In genomic region chr9:45084556-45084955, GRCm38 (mm10) we compare ENCODE assay signal across 23 mouse cellular contexts. TPM values are rescaled to one million over a fixed set of nuclear protein-coding genes. Genes with fewer than 3 reads are reported as not detected.
DNase-seq lines count a peak whose midpoint lies in the region; ATAC-seq and TF ChIP-seq lines count a peak whose summit lies in the region.
"Had no signal": no experiment of that assay in that cellular context is flagged by ENCODE, and none has a peak within 500 bp of the region (broad histone marks: within the 10 kb centered on the region; RNA-seq: fewer than 3 reads in every experiment).

No protein-coding gene starts in this region.

- no peak overlapping the region for H3K4me3 ChIP-seq in lung, postnatal 0 days (ENCODE audit: low read depth, low read length)
- H3K4me3 ChIP-seq in small intestine, adult 2 months (ENCODE audit: low read depth, low read length): no peak overlapping the region
- no peak overlapping the region for H3K4me3 ChIP-seq in hindbrain, embryonic 16.5 days (ENCODE audit: low read length)
- H3K4me3 ChIP-seq: embryonic facial prominence, embryonic 12.5 days; erythroblast, embryonic 14.5 days; hindbrain, embryonic 13.5 days; limb, embryonic 10.5 days; midbrain, embryonic 15.5 days had no signal

- no peaks in the 10 kb centered on the region for H3K36me3 ChIP-seq in lung, postnatal 0 days (ENCODE audit: insufficient read depth, low read length)
- H3K36me3 ChIP-seq in small intestine, adult 2 months (ENCODE audit: control insufficient read depth, insufficient read depth, low read length): 0 out of 2 replicates have a peak, but pooled peaks cover 1% of the 10 kb centered on the region
- no peaks in the 10 kb centered on the region for H3K36me3 ChIP-seq in hindbrain, embryonic 16.5 days (ENCODE audit: control insufficient read depth, insufficient read depth, low read length)
- H3K36me3 ChIP-seq: embryonic facial prominence, embryonic 12.5 days; hindbrain, embryonic 13.5 days; limb, embryonic 10.5 days; midbrain, embryonic 15.5 days had no signal

- H3K4me2 ChIP-seq in lung, postnatal 0 days (replicated peaks; ENCODE audit: low read depth, low read length): no peak overlapping the region
- no peak overlapping the region for H3K4me2 ChIP-seq in hindbrain, embryonic 16.5 days (ENCODE audit: low read length)
- H3K4me2 ChIP-seq: embryonic facial prominence, embryonic 12.5 days; heart, embryonic 11.5 days; hindbrain, embryonic 13.5 days; liver, embryonic 11.5 days; midbrain, embryonic 15.5 days had no signal

- DNase-seq in cerebellum, adult 9-11 months: peak; percentile 38
- DNase-seq in cerebellum, postnatal 10 days: no peak
- DNase-seq in lung, postnatal 0 days (ENCODE audit: low spot score): peak; percentile 14
- DNase-seq in lung, adult 18-20 months: no peak
- DNase-seq: gastrocnemius, postnatal 25 days; kidney, adult 9 months; kidney, postnatal 25 days; thymus, postnatal 36 days had no signal

- no peak for TF ChIP-seq POLR2A in small intestine, adult 2 months (IDR thresholded peaks at IDR 0.05; ENCODE audit: low read depth, low read length)

- no peaks in the 10 kb centered on the region for H3K9me3 ChIP-seq in lung, postnatal 0 days (ENCODE audit: low read length)
- no peaks in the 10 kb centered on the region for H3K9me3 ChIP-seq in hindbrain, embryonic 16.5 days (ENCODE audit: control insufficient read depth, low read length)
- H3K9me3 ChIP-seq: embryonic facial prominence, embryonic 12.5 days; hindbrain, embryonic 13.5 days; limb, embryonic 10.5 days; midbrain, embryonic 15.5 days had no signal

- 51% methylated on average over 5 of the region's 5 CpGs for WGBS in lung, postnatal 0 days
- 71% methylated on average over 5 of the region's 5 CpGs for whole genome bisulfite sequencing in small intestine, adult 2 months
- 79% methylated on average over 5 of the region's 5 CpGs for WGBS in hindbrain, embryonic 16.5 days

- TF ChIP-seq EP300 in lung, postnatal 0 days (IDR thresholded peaks at IDR 0.05): no peak

- no peak for ATAC-seq in lung, postnatal 0 days
- ATAC-seq in common myeloid progenitor, adult 5-6 weeks (replicated peaks; ENCODE audit: low read depth, poor library complexity, severe bottlenecking): peak; percentile 74
- ATAC-seq in hindbrain, embryonic 16.5 days: no peak
- ATAC-seq: forebrain, embryonic 14.5 days; midbrain, embryonic 15.5 days had no signal

- no peak overlapping the region for H3K9ac ChIP-seq in lung, postnatal 0 days (replicated peaks; ENCODE audit: low read depth)
- H3K9ac ChIP-seq in hindbrain, embryonic 16.5 days (ENCODE audit: low read depth, low read length): no peak overlapping the region
- H3K9ac ChIP-seq: embryonic facial prominence, embryonic 12.5 days; hindbrain, embryonic 13.5 days; midbrain, embryonic 15.5 days had no signal

- no peaks in the 10 kb centered on the region for H3K4me1 ChIP-seq in lung, postnatal 0 days (ENCODE audit: insufficient read depth, low read depth, low read length)
- no peaks in the 10 kb centered on the region for H3K4me1 ChIP-seq in small intestine, adult 2 months (ENCODE audit: control insufficient read depth, insufficient read depth, insufficient read length, low read length)
- H3K4me1 ChIP-seq in hindbrain, embryonic 16.5 days (ENCODE audit: control insufficient read depth, insufficient read depth, low read depth, low read length): no peaks in the 10 kb centered on the region
- H3K4me1 ChIP-seq: embryonic facial prominence, embryonic 12.5 days; hindbrain, embryonic 13.5 days; limb, embryonic 10.5 days; midbrain, embryonic 15.5 days had no signal

- TF ChIP-seq CTCF in lung, postnatal 0 days (IDR thresholded peaks at IDR 0.05): no peak
- TF ChIP-seq CTCF in small intestine, adult 2 months (IDR thresholded peaks at IDR 0.05; ENCODE audit: extremely low read depth, insufficient read length, insufficient replicate concordance, low read depth, low read length): no peak

- H3K27ac ChIP-seq in lung, postnatal 0 days (ENCODE audit: low read length): no peak overlapping the region
- H3K27ac ChIP-seq in small intestine, adult 2 months (ENCODE audit: insufficient read depth, low read depth, low read length): 0 out of 2 replicates have a peak overlapping the region, but pooled peaks have one; percentile 8
- H3K27ac ChIP-seq in hindbrain, embryonic 16.5 days (ENCODE audit: low read depth, low read length): no peak overlapping the region
- H3K27ac ChIP-seq: embryonic facial prominence, embryonic 12.5 days; hindbrain, embryonic 13.5 days; limb, embryonic 10.5 days; midbrain, embryonic 15.5 days had no signal

- no peaks in the 10 kb centered on the region for H3K27me3 ChIP-seq in lung, postnatal 0 days (replicated peaks; ENCODE audit: insufficient read depth, low read length)
- no peaks in the 10 kb centered on the region for H3K27me3 ChIP-seq in small intestine, adult 2 months (ENCODE audit: control insufficient read depth, insufficient read depth, low read length)
- H3K27me3 ChIP-seq in hindbrain, embryonic 16.5 days (replicated peaks; ENCODE audit: control insufficient read depth, insufficient read depth, low read length): no peaks in the 10 kb centered on the region
- H3K27me3 ChIP-seq: midbrain, embryonic 15.5 days had no signal

RNA-seq across cellular contexts. Expression of gene Jaml, which starts 5.6 kb away (rescaled TPM):
- polyA plus RNA-seq in lung, postnatal 0 days (2015; fragmentation: Nextera tagmentation; extraction: Ambion mirVana): 2.1 and 3.3 TPM in 2 replicates
- total RNA-seq in common myeloid progenitor, adult 5-6 weeks (2017): 1.6 and 6.1 TPM in 2 replicates
- 2.5 and 3.9 TPM in 2 replicates for polyA plus RNA-seq in small intestine, adult 2 months (2012; rRNA removed)
- polyA plus RNA-seq in hindbrain, embryonic 16.5 days (2015; fragmentation: Nextera tagmentation; extraction: Ambion mirVana): 0.25 and 0.37 TPM in 2 replicates
- total RNA-seq: layer of hippocampus, postnatal 10 days had no signal
- polyA plus RNA-seq: erythroblast, embryonic 14.5 days had no signal

RNA-seq across cellular contexts. Expression of gene Mpzl3, which starts 29.6 kb away (rescaled TPM):
- polyA plus RNA-seq in lung, postnatal 0 days (2015; fragmentation: Nextera tagmentation; extraction: Ambion mirVana): 2.0 and 2.2 TPM in 2 replicates
- 0.27 and 1.0 TPM in 2 replicates for total RNA-seq in common myeloid progenitor, adult 5-6 weeks (2017)
- polyA plus RNA-seq in small intestine, adult 2 months (2012; rRNA removed): 11.1 and 12.2 TPM in 2 replicates
- polyA plus RNA-seq in hindbrain, embryonic 16.5 days (2015; fragmentation: Nextera tagmentation; extraction: Ambion mirVana): 1.0 and 1.2 TPM in 2 replicates
- total RNA-seq: megakaryocyte-erythroid progenitor cell, adult 5-6 weeks had no signal
- polyA plus RNA-seq: erythroblast, embryonic 14.5 days had no signal

RNA-seq across cellular contexts. Expression of gene Scn2b, which starts 33.0 kb away (rescaled TPM):
- 0.27 and 0.49 TPM in 2 replicates for polyA plus RNA-seq in lung, postnatal 0 days (2015; fragmentation: Nextera tagmentation; extraction: Ambion mirVana)
- total RNA-seq in common myeloid progenitor, adult 5-6 weeks (2017): not detected in 2 replicates
- polyA plus RNA-seq in small intestine, adult 2 months (2012; rRNA removed): 0.27 and 0.98 TPM in 2 replicates
- 10.0 and 10.5 TPM in 2 replicates for polyA plus RNA-seq in hindbrain, embryonic 16.5 days (2015; fragmentation: Nextera tagmentation; extraction: Ambion mirVana)
- total RNA-seq: megakaryocyte-erythroid progenitor cell, adult 5-6 weeks had no signal
- polyA plus RNA-seq: erythroblast, embryonic 14.5 days had no signal

RNA-seq across cellular contexts. Expression of gene Mpzl2, which starts 45.0 kb away (rescaled TPM):
- 4.2 and 4.3 TPM in 2 replicates for polyA plus RNA-seq in lung, postnatal 0 days (2015; fragmentation: Nextera tagmentation; extraction: Ambion mirVana)
- total RNA-seq in common myeloid progenitor, adult 5-6 weeks (2017): not detected in 2 replicates
- 5.3 and 8.2 TPM in 2 replicates for polyA plus RNA-seq in small intestine, adult 2 months (2012; rRNA removed)
- polyA plus RNA-seq in hindbrain, embryonic 16.5 days (2015; fragmentation: Nextera tagmentation; extraction: Ambion mirVana): 2.5 and 3.0 TPM in 2 replicates
- total RNA-seq: megakaryocyte-erythroid progenitor cell, adult 5-6 weeks had no signal
- polyA plus RNA-seq: erythroblast, embryonic 14.5 days had no signal

RNA-seq across cellular contexts. Expression of gene Scn4b, which starts 53.6 kb away (rescaled TPM):
- 0.13 TPM in 2 replicates for polyA plus RNA-seq in lung, postnatal 0 days (2015; fragmentation: Nextera tagmentation; extraction: Ambion mirVana)
- not detected in 2 replicates for total RNA-seq in common myeloid progenitor, adult 5-6 weeks (2017)
- polyA plus RNA-seq in small intestine, adult 2 months (2012; rRNA removed): 0.06 and 0.09 TPM in 2 replicates
- polyA plus RNA-seq in hindbrain, embryonic 16.5 days (2015; fragmentation: Nextera tagmentation; extraction: Ambion mirVana): 0.60 and 0.81 TPM in 2 replicates
- polyA plus RNA-seq: erythroblast, embryonic 14.5 days; intestine, embryonic 14.5 days; stomach, embryonic 14.5 days had no signal

Comparison
In these comparisons a context has a peak if more than half of its experiments do, and no peak if none do; other contexts are left out.
1. DNase-seq: peak in cerebellum, adult 9-11 months (single experiment) and lung, postnatal 0 days (single experiment); none in cerebellum, postnatal 10 days (0 of 2) and lung, adult 18-20 months (0 of 2).